Mouse (Mus musculus): ENCODE measurements around the gene Vcp. TPM values are rescaled to one million over a fixed set of nuclear protein-coding genes. Genes with fewer than 3 reads are reported as not detected.
A peak's percentile ranks its signal among the peaks of the same experiment; 100 is the strongest.

The Vcp gene
- polyA plus RNA-seq, 1 experiment from 2014 or later = 470 TPM

DNA sequence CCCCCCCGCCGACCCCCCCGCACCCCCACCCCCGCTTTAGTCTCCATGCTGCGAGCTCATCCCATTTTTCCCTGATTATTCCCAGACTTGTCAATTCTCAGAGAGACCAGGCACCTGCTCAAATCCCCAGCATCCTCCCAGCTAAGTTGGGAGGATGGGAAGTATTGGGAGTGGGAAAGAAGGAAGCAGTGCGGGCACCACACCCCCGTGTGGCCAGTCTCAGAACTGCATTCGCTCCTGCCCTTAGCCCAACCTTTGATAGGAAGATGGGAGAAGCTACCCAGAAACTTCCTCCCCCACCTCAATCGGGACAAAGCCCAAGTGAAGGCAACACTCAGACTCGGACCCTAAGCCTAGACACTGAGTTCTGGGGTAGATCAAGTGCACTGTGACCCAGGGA lies 46.0 kb downstream of the Vcp start:
- Histone ChIP-seq H3K36me3 (replicated peaks; ENCODE audit: control insufficient read depth, insufficient read depth) (peaks cover 54% of the 10 kb centered on the region), H3K4me3 (replicated peaks; ENCODE audit: low read length) (peak overlapping the region; percentile 85; the same call in 1 of the 2 replicates), H3K4me1 (replicated peaks; ENCODE audit: control insufficient read depth, insufficient read depth, low read length) (peaks cover 41% of the 10 kb centered on the region), H3K9ac (peak overlapping the region; percentile 98), H3K4me2 (replicated peaks) (peak overlapping the region; percentile 91), H3K9me3 (ENCODE audit: control insufficient read depth, low read length) (no peaks in the 10 kb centered on the region), H3K27me3 (ENCODE audit: control insufficient read depth, insufficient read depth, low read length) (no peaks in the 10 kb centered on the region), H3K27ac (peak overlapping the region; percentile 98)
- 10% methylated on average over 10 of the region's 10 CpGs for WGBS
- ATAC-seq (ENCODE audit: low FRiP score) (no peak), DNase-seq (ENCODE audit: low spot score) (peak; percentile 87)

DNA sequence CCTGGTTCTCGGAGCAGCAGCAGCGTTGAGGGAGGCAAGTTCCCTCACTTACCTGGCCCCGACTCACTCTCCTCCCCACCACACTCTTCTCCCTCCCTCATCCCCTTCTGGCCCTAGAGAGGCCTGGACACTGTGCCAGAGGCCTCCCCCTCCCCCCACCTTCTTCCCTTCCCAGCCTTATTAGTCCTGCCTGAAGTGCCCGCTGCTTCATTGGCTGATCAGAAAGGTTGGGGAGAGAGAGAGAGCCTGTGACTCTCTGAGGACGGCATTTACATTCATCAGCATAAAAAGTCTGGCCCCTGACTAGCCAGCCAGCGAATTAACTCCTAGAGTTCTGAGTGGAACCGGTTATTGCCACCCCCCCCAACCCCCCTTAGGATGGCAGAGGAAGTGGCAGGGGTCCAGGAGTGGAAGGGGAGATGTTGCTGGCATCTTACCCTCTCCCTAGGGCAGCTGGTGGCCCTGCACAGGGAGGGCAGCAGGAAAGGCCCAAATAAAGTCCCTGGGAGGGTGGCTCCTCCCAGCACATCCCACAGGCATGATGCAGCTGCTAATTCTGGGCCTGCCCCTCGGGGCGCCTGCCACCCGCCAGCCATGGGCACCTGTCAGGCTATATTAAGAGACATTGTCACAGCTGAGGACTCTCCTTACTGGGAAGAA lies 46.7 kb downstream of the Vcp start:
- H3K27ac ChIP-seq = peak overlapping the region; percentile 98
- peak overlapping the region; percentile 91 for H3K4me2 ChIP-seq (replicated peaks)
- H3K4me3 ChIP-seq (replicated peaks; ENCODE audit: low read length) = peak overlapping the region; percentile 85
- DNase-seq (ENCODE audit: low spot score) = peak; percentile 43
- peaks cover 49% of the 10 kb centered on the region for H3K4me1 ChIP-seq (replicated peaks; ENCODE audit: control insufficient read depth, insufficient read depth, low read length)
- 10% methylated on average over 10 of the region's 10 CpGs for WGBS
- H3K36me3 ChIP-seq (replicated peaks; ENCODE audit: control insufficient read depth, insufficient read depth) = peaks cover 48% of the 10 kb centered on the region
- no peaks in the 10 kb centered on the region for H3K9me3 ChIP-seq (ENCODE audit: control insufficient read depth, low read length)
- H3K27me3 ChIP-seq (ENCODE audit: control insufficient read depth, insufficient read depth, low read length) = no peaks in the 10 kb centered on the region
- no peak for ATAC-seq (ENCODE audit: low FRiP score)
- peak overlapping the region; percentile 98 for H3K9ac ChIP-seq

DNA sequence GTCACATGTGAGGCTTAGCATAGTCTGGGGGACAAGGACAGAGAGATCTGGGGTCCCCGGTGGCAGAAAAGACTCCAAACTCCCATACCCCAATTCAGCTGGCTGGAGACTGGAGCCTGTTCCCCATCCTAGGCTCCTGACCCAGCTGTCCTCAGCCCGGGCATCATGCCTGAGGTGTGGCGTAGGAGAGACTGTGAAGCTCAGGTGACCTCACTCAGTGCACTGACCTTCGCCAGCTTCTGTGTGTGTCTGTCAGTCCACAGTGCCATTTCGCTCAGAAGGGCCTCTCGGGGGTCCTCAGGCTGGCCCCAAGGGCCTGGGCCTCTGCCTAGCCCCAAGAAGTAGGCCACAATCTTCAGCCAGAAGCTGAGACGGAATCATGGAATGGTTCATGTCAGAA lies 47.7 kb downstream of the Vcp start:
- WGBS = 78% methylated on average over 7 of the region's 7 CpGs
- Histone ChIP-seq H3K4me3 (replicated peaks; ENCODE audit: low read length) (peak overlapping the region; percentile 85), H3K4me2 (replicated peaks) (peak overlapping the region; percentile 91), H3K36me3 (replicated peaks; ENCODE audit: control insufficient read depth, insufficient read depth) (peaks cover 41% of the 10 kb centered on the region), H3K9me3 (ENCODE audit: control insufficient read depth, low read length) (no peaks in the 10 kb centered on the region), H3K4me1 (replicated peaks; ENCODE audit: control insufficient read depth, insufficient read depth, low read length) (peaks cover 59% of the 10 kb centered on the region), H3K27ac (peak overlapping the region; percentile 98), H3K9ac (peak overlapping the region; percentile 98), H3K27me3 (ENCODE audit: control insufficient read depth, insufficient read depth, low read length) (no peaks in the 10 kb centered on the region)
- ATAC-seq (ENCODE audit: low FRiP score) (no peak), DNase-seq (ENCODE audit: low spot score) (no peak)

DNA sequence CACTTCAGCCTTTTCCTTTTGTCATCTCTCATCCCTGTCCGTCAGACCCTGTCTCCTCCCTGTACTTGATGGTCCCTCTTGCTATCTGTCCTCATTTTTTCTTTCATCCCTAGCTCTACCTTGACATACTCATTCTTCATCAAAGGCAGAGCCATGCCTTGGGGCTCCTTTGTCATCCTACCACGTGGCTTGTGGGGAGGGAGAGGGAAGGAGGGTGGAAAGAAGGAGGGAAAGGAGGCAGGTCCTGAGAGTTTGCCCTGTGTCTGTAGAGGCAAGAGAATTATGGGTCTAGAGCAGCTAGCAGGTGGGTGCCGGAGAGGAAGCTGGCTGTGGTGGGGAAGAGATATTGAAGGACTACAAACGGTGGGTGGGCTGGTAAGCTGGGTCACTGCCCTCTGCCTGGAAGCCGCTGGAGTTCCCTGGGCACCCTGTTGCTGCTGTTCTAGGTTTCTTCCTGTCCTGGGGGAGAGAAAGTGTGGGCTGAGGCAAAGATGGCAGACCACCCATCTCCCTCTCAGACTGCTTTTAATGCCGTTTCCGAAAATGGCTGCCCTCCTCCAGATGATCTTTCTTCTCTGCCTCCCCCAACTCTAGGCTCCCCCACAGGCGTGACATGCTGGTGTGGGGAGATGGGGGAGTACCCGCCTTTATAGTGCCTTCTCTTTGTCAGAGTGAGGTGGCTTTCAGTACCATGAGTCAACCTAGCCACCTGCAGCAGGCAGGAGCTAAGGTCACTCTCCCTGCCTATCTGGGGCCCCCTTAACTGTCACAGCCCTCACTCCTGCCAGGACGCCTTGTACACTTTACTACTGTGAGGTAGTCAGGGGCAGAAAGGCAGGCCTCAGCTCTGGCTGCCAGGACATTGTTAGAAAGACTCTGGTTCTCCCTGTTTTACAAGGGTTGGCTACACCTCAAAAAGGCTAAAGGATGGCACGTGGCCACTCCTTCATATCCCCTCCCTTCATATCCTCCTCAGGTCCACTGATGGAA lies 48.8 kb downstream of the Vcp start:
- peaks cover 30% of the 10 kb centered on the region for H3K36me3 ChIP-seq (replicated peaks; ENCODE audit: control insufficient read depth, insufficient read depth)
- H3K4me1 ChIP-seq (replicated peaks; ENCODE audit: control insufficient read depth, insufficient read depth, low read length) = peaks cover 69% of the 10 kb centered on the region
- H3K27me3 ChIP-seq (ENCODE audit: control insufficient read depth, insufficient read depth, low read length) = no peaks in the 10 kb centered on the region
- H3K4me2 ChIP-seq (replicated peaks) = peak overlapping the region; percentile 91
- WGBS = 48% methylated on average over 11 of the region's 11 CpGs
- ATAC-seq (ENCODE audit: low FRiP score) (no peak), DNase-seq (ENCODE audit: low spot score) (no peak)
- H3K27ac ChIP-seq = peak overlapping the region; percentile 98
- no peaks in the 10 kb centered on the region for H3K9me3 ChIP-seq (ENCODE audit: control insufficient read depth, low read length)
- H3K9ac ChIP-seq = peak overlapping the region; percentile 98
- peak overlapping the region; percentile 85 for H3K4me3 ChIP-seq (replicated peaks; ENCODE audit: low read length)

DNA sequence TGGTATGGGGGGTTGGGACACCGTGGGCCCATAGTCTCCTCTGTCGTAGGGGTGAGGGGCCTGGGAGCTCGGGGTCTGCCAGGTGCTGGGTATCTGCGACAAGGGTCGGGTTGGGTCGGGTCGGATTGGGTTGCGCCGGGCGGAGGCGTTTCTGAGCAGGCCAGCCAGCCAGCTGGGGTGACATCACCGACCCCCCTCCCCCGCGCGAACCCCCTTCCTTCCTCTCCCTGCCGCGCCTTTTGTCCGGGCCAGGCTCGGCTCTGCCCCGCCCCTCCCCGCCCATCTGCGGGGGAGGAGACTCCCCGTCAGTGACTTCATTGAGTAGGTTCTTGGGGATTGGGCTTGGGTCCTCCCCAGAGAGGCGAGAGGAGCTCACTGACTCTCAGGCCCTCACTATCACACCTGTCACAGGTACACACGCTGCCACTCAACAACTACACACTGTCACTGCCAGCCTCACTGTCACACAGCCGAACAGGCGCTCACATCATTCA lies 50.2 kb downstream of the Vcp start:
- Histone ChIP-seq H3K36me3 (replicated peaks; ENCODE audit: control insufficient read depth, insufficient read depth) (peaks cover 17% of the 10 kb centered on the region), H3K27ac (peak overlapping the region; percentile 98), H3K4me1 (replicated peaks; ENCODE audit: control insufficient read depth, insufficient read depth, low read length) (peaks cover 73% of the 10 kb centered on the region), H3K27me3 (ENCODE audit: control insufficient read depth, insufficient read depth, low read length) (no peaks in the 10 kb centered on the region), H3K4me3 (replicated peaks; ENCODE audit: low read length) (peak overlapping the region; percentile 85), H3K4me2 (replicated peaks) (peak overlapping the region; percentile 91), H3K9me3 (ENCODE audit: control insufficient read depth, low read length) (no peaks in the 10 kb centered on the region), H3K9ac (peak overlapping the region; percentile 98)
- ATAC-seq (ENCODE audit: low FRiP score) (peak; percentile 57), DNase-seq (ENCODE audit: low spot score) (peak; percentile 79)
- 1% methylated on average over 19 of the region's 27 CpGs for WGBS

DNA sequence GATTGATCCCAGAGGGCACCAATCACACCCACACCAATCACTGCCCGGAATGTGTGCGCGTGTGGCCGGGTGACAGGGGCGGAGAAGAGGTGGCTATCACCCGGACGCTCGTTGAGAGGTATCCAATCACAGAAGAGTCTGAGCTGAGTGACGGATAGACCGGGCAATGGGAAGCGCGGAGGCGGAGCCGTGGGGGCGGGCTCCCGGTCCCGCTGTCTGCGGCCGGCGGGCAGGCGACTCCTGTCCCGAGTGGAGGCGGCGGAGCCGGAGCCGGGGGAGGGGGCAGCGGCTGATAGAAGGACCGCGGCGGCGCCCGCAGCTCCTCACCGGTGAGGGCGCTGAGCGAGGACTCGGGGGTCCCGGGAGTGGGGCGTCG lies 50.6 kb downstream of the Vcp start, which contains the start of gene Dnajb5:
Gene Dnajb5 (plus strand): TSS at position 139 of the 376 bp plus-strand sequence.
- no peaks in the 10 kb centered on the region for H3K9me3 ChIP-seq (ENCODE audit: control insufficient read depth, low read length)
- DNase-seq (ENCODE audit: low spot score) = peak; percentile 96
- peak; percentile 94 for ATAC-seq (ENCODE audit: low FRiP score)
- H3K4me2 ChIP-seq (replicated peaks) = peak within 1 kb of the TSS; percentile 91
- peak within 1 kb of the TSS; percentile 98 for H3K27ac ChIP-seq
- peak within 1 kb of the TSS; percentile 98 for H3K9ac ChIP-seq
- H3K4me1 ChIP-seq (replicated peaks; ENCODE audit: control insufficient read depth, insufficient read depth, low read length) = peaks cover 69% of the 10 kb centered on the region
- peak within 1 kb of the TSS; percentile 85 for H3K4me3 ChIP-seq (replicated peaks; ENCODE audit: low read length)
- H3K27me3 ChIP-seq (ENCODE audit: control insufficient read depth, insufficient read depth, low read length) = no peaks in the 10 kb centered on the region
- WGBS = under 1% methylated on average over 39 of the region's 39 CpGs
- H3K36me3 ChIP-seq (replicated peaks; ENCODE audit: control insufficient read depth, insufficient read depth) = peaks cover 13% of the 10 kb centered on the region

DNA sequence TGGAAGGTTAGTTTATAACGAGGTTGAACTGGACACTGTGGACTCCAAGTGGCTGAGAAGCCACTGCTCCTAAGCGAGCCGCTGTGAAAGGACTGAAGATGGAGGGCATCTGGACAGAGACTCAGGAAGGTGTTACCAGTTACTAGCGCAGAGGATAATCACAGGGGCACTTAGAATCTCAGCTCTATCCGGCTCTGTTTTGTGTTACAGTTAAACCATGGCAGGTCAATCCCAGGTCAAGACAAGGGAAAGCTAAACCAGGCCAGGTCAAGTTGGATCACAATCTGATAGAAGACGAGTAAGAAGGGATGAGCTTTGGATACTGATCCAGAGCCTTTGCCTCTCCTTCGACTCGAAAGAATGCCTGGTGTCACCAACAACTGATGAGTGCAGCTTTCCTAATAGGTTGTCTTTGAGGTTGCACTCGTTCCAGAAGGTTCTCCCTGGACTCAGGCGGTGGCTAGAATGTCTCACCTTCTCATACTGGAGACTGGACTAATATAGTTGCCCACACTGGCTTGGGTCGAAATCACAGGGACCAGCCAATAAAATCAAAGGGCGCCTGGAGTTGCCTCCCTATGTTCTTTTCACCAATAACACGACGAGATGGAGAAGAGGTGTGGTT lies 51.1 kb downstream of the Vcp start:
- ATAC-seq (ENCODE audit: low FRiP score) (no peak), DNase-seq (ENCODE audit: low spot score) (no peak)
- Histone ChIP-seq H3K36me3 (replicated peaks; ENCODE audit: control insufficient read depth, insufficient read depth) (peaks cover 10% of the 10 kb centered on the region; the same call in 1 of the 2 replicates), H3K9me3 (ENCODE audit: control insufficient read depth, low read length) (no peaks in the 10 kb centered on the region), H3K4me1 (replicated peaks; ENCODE audit: control insufficient read depth, insufficient read depth, low read length) (peaks cover 64% of the 10 kb centered on the region), H3K27ac (peak overlapping the region; percentile 82), H3K27me3 (ENCODE audit: control insufficient read depth, insufficient read depth, low read length) (no peaks in the 10 kb centered on the region), H3K4me2 (replicated peaks) (peak overlapping the region; percentile 91), H3K4me3 (replicated peaks; ENCODE audit: low read length) (peak overlapping the region; percentile 85), H3K9ac (peak overlapping the region; percentile 98; the same call in 1 of the 2 replicates)
- 12% methylated on average over 14 of the region's 14 CpGs for WGBS

DNA sequence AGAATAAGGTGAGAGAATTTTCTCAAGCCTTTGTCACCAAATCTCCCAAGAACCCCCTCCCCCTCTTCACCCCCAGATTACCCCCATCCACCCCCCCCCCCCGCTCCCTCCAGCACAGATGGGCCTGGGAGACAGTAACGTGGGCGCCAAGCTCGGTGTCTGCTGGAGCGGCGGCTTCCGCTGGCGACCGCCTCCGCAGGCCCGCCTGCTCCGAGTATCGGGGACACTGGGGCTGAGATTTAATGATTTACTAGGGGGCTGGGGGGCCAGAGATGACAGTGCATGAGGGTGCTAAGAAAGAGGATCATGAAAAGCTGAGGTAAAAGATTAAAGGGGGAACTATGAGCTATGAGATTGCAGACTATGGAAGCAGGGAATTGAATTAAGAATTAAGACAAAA lies 51.8 kb downstream of the Vcp start:
- Histone ChIP-seq H3K4me1 (replicated peaks; ENCODE audit: control insufficient read depth, insufficient read depth, low read length) (peaks cover 59% of the 10 kb centered on the region), H3K36me3 (replicated peaks; ENCODE audit: control insufficient read depth, insufficient read depth) (peaks cover 6% of the 10 kb centered on the region; the same call in 1 of the 2 replicates), H3K27me3 (ENCODE audit: control insufficient read depth, insufficient read depth, low read length) (no peaks in the 10 kb centered on the region), H3K9ac (0 out of 2 replicates have a peak overlapping the region, but pooled peaks have one; percentile 35), H3K4me2 (replicated peaks) (0 out of 2 replicates have a peak overlapping the region, but pooled peaks have one; percentile 91), H3K4me3 (replicated peaks; ENCODE audit: low read length) (no peak overlapping the region), H3K9me3 (ENCODE audit: control insufficient read depth, low read length) (no peaks in the 10 kb centered on the region), H3K27ac (peak overlapping the region; percentile 89)
- ATAC-seq (ENCODE audit: low FRiP score) = no peak
- DNase-seq (ENCODE audit: low spot score) = no peak
- 29% methylated on average over 13 of the region's 13 CpGs for WGBS

All from hindbrain, embryonic 14.5 days (tissue).